Mouse (Mus musculus): ENCODE results near the gene Ugt2a1. TPM values are rescaled to one million over a fixed set of nuclear protein-coding genes. Genes with fewer than 3 reads are reported as not detected.

Gene Ugt2a1
- total RNA-seq, 2 experiments from 2014 or later, result not detected

Other genes starting within 250 kb of the Ugt2a1 start
- gene Ugt2b37, start 236.1 kb downstream of the Ugt2a1 start, total RNA-seq (2015; ENCODE audit: low replicate concordance), result not detected in 2 replicates
- gene Ugt2b37, start 236.1 kb downstream of the Ugt2a1 start, total RNA-seq (2017; ENCODE audit: low replicate concordance), result not detected in 2 replicates
- gene Ugt2a3, start 153.7 kb downstream of the Ugt2a1 start, total RNA-seq (2015; ENCODE audit: low replicate concordance), result not detected in 2 replicates
- not detected in 2 replicates for gene Ugt2a3, start 153.7 kb downstream of the Ugt2a1 start, total RNA-seq (2017; ENCODE audit: low replicate concordance)
- not detected in 2 replicates for gene Ugt2b38, start 66.7 kb downstream of the Ugt2a1 start, total RNA-seq (2015; ENCODE audit: low replicate concordance)
- not detected in 2 replicates for gene Ugt2b38, start 66.7 kb downstream of the Ugt2a1 start, total RNA-seq (2017; ENCODE audit: low replicate concordance)
- not detected in 2 replicates for gene Ugt2a2, start 8.6 kb downstream of the Ugt2a1 start, total RNA-seq (2015; ENCODE audit: low replicate concordance)
- not detected in 2 replicates for gene Ugt2a2, start 8.6 kb downstream of the Ugt2a1 start, total RNA-seq (2017; ENCODE audit: low replicate concordance)
- not detected in 2 replicates for gene Gm43638, start 4.1 kb downstream of the Ugt2a1 start, total RNA-seq (2015; ENCODE audit: low replicate concordance)
- not detected in 2 replicates for gene Gm43638, start 4.1 kb downstream of the Ugt2a1 start, total RNA-seq (2017; ENCODE audit: low replicate concordance)
- gene Sult1b1, start 47.3 kb upstream of the Ugt2a1 start, total RNA-seq (2015; ENCODE audit: low replicate concordance), result not detected in 2 replicates
- not detected in 2 replicates for gene Sult1b1, start 47.3 kb upstream of the Ugt2a1 start, total RNA-seq (2017; ENCODE audit: low replicate concordance)
- not detected in 2 replicates for gene Sult1d1, start 78.2 kb upstream of the Ugt2a1 start, total RNA-seq (2015; ENCODE audit: low replicate concordance)
- gene Sult1d1, start 78.2 kb upstream of the Ugt2a1 start, total RNA-seq (2017; ENCODE audit: low replicate concordance), result not detected in 2 replicates
- not detected in 2 replicates for gene Sult1e1, start 100.7 kb upstream of the Ugt2a1 start, total RNA-seq (2015; ENCODE audit: low replicate concordance)
- gene Sult1e1, start 100.7 kb upstream of the Ugt2a1 start, total RNA-seq (2017; ENCODE audit: low replicate concordance), result not detected in 2 replicates
- gene Csn1s1, start 175.3 kb upstream of the Ugt2a1 start, total RNA-seq (2015; ENCODE audit: low replicate concordance), result not detected in 2 replicates
- not detected in 2 replicates for gene Csn1s1, start 175.3 kb upstream of the Ugt2a1 start, total RNA-seq (2017; ENCODE audit: low replicate concordance)
- not detected in 2 replicates for gene Csn2, start 208.8 kb upstream of the Ugt2a1 start, total RNA-seq (2015; ENCODE audit: low replicate concordance)
- gene Csn2, start 208.8 kb upstream of the Ugt2a1 start, total RNA-seq (2017; ENCODE audit: low replicate concordance), result not detected in 2 replicates

Data from erythroid progenitor cell, adult 5-6 weeks (primary cell).